In genomic region chr2:114968651-114969050, GRCm38 (mm10) we compare ENCODE assay signal across 24 mouse cellular contexts.
"Had no signal": no experiment of that assay in that cellular context is flagged by ENCODE, and none has a peak within 500 bp of the region (broad histone marks: within the 10 kb centered on the region; RNA-seq: fewer than 3 reads in every experiment).

No protein-coding gene starts in this region.

- H3K9me3 ChIP-seq: kidney, embryonic 15.5 days; limb, embryonic 10.5 days; limb, embryonic 13.5 days; liver, embryonic 12.5 days; liver, embryonic 15.5 days; lung, embryonic 15.5 days; midbrain, embryonic 10.5 days; midbrain, embryonic 15.5 days; neural tube, embryonic 13.5 days had no signal

- H3K4me2 ChIP-seq: kidney, embryonic 15.5 days; limb, embryonic 13.5 days; liver, embryonic 12.5 days; liver, embryonic 15.5 days; lung, embryonic 15.5 days; midbrain, embryonic 15.5 days; neural tube, embryonic 13.5 days had no signal

- DNase-seq: kidney, adult 11 months; kidney, adult 8-10 months; kidney, postnatal 10 days; kidney, postnatal 36 days; layer of hippocampus, postnatal 36 days; liver; lung, adult 18-20 months; lung, postnatal 10 days; lung, postnatal 36 days; retina, postnatal 1 day; right cerebral cortex, postnatal 4 days; thymus, postnatal 25 days had no signal

- H3K9ac ChIP-seq: kidney, embryonic 15.5 days; limb, embryonic 13.5 days; liver, embryonic 12.5 days; liver, embryonic 15.5 days; lung, embryonic 15.5 days; midbrain, embryonic 15.5 days; neural tube, embryonic 13.5 days had no signal

- H3K4me3 ChIP-seq: kidney, embryonic 15.5 days; limb, embryonic 10.5 days; limb, embryonic 13.5 days; liver, embryonic 12.5 days; liver, embryonic 15.5 days; lung, embryonic 15.5 days; megakaryocyte, embryonic 14.5 days; midbrain, embryonic 10.5 days; midbrain, embryonic 15.5 days; myocyte; neural tube, embryonic 13.5 days had no signal

- H3K27me3 ChIP-seq: kidney, embryonic 15.5 days; limb, embryonic 13.5 days; liver, embryonic 12.5 days; liver, embryonic 15.5 days; lung, embryonic 15.5 days; megakaryocyte, embryonic 14.5 days; midbrain, embryonic 15.5 days; neural tube, embryonic 13.5 days had no signal

- H3K4me1 ChIP-seq: kidney, embryonic 15.5 days; limb, embryonic 10.5 days; limb, embryonic 13.5 days; liver, embryonic 12.5 days; liver, embryonic 15.5 days; lung, embryonic 15.5 days; megakaryocyte, embryonic 14.5 days; midbrain, embryonic 10.5 days; neural tube, embryonic 13.5 days had no signal

- H3K36me3 ChIP-seq: kidney, embryonic 15.5 days; limb, embryonic 10.5 days; limb, embryonic 13.5 days; liver, embryonic 12.5 days; liver, embryonic 15.5 days; lung, embryonic 15.5 days; midbrain, embryonic 10.5 days; midbrain, embryonic 15.5 days; neural tube, embryonic 13.5 days had no signal

- H3K27ac ChIP-seq: kidney, embryonic 15.5 days; limb, embryonic 10.5 days; limb, embryonic 13.5 days; liver, embryonic 12.5 days; liver, embryonic 15.5 days; lung, embryonic 15.5 days; midbrain, embryonic 10.5 days; midbrain, embryonic 15.5 days; neural tube, embryonic 13.5 days; stomach, postnatal 0 days had no signal

- ATAC-seq: liver, embryonic 12.5 days; midbrain, embryonic 15.5 days had no signal
